Mouse (Mus musculus) adrenal gland, postnatal 10 days (tissue): ENCODE data around the gene Dach2. TPM values are rescaled to one million over a fixed set of nuclear protein-coding genes. Genes with fewer than 3 reads are reported as not detected.

Experiments used
- total RNA-seq, 2 experiments: library from RNA; stranded (reverse); gene quantifications; 2 replicates each; pipeline ENCODE4 v1.2.3; 2021

Gene Dach2
- total RNA-seq, 2 experiments from 2014 or later, result 0.81 to 1.5 TPM

Other genes with a start within 250 kb of the Dach2 start
- 10 to 100 TPM; 14.1 to 16.3 TPM for gene Chm, start 112.0 kb upstream of the Dach2 start, total RNA-seq